Mouse (Mus musculus) brain, embryonic 18.5 days (tissue): ENCODE data around the gene Il4ra.
A peak's percentile ranks its signal among the peaks of the same experiment; 100 is the strongest.

Experiments used
- DNase-seq: peaks from one replicate; pipeline ENCODE4 v3.0.0-alpha.2; 2012; ENCODE audit warnings: low read depth, low spot score

The Il4ra gene

GRCm38 (mm10) chr7:125572737-125573136 is 20.8 kb downstream of the Il4ra start:
- DNase-seq = no peak

- DNase-seq = no peak
These were observed 21.9 kb downstream of the Il4ra start for GRCm38 (mm10) chr7:125573849-125574248.

- no peak for DNase-seq
These were observed 22.9 kb downstream of the Il4ra start for GRCm38 (mm10) chr7:125574832-125575231.

GRCm38 (mm10) chr7:125575738-125576540 is 24.0 kb downstream of the Il4ra start:
- DNase-seq = no peak

GRCm38 (mm10) chr7:125576982-125577381 is 25.1 kb downstream of the Il4ra start:
- DNase-seq = no peak

GRCm38 (mm10) chr7:125577486-125578088 is 25.7 kb downstream of the Il4ra start:
- no peak for DNase-seq

- DNase-seq = no peak
These were observed 26.2 kb downstream of the Il4ra start for GRCm38 (mm10) chr7:125578106-125578505.

GRCm38 (mm10) chr7:125579545-125580219 is 27.8 kb downstream of the Il4ra start:
- DNase-seq = no peak

GRCm38 (mm10) chr7:125580220-125580549 is 28.3 kb downstream of the Il4ra start:
- DNase-seq = no peak

GRCm38 (mm10) chr7:125580625-125581316 is 28.9 kb downstream of the Il4ra start:
- no peak for DNase-seq

GRCm38 (mm10) chr7:125581317-125581672 is 29.4 kb downstream of the Il4ra start:
- DNase-seq = peak; percentile 18

GRCm38 (mm10) chr7:125583325-125584004 is 31.5 kb downstream of the Il4ra start:
- no peak for DNase-seq

GRCm38 (mm10) chr7:125584005-125584369 is 32.1 kb downstream of the Il4ra start:
- DNase-seq = no peak

- DNase-seq = no peak
These were observed 34.4 kb downstream of the Il4ra start for GRCm38 (mm10) chr7:125586355-125586754.

- no peak for DNase-seq
These were observed 36.8 kb downstream of the Il4ra start for GRCm38 (mm10) chr7:125588721-125589120.

- no peak for DNase-seq
These were observed 38.0 kb downstream of the Il4ra start for GRCm38 (mm10) chr7:125589896-125590295.

GRCm38 (mm10) chr7:125593831-125594230 is 41.9 kb downstream of the Il4ra start:
- DNase-seq = no peak

GRCm38 (mm10) chr7:125596406-125596805 is 44.5 kb downstream of the Il4ra start:
- no peak for DNase-seq

- DNase-seq = no peak
These were observed 45.2 kb downstream of the Il4ra start for GRCm38 (mm10) chr7:125597083-125597482.

GRCm38 (mm10) chr7:125597516-125598347 is 45.8 kb downstream of the Il4ra start:
- DNase-seq = no peak
